Mouse (Mus musculus) left cerebral cortex, adult 11 months (tissue): ENCODE results near the gene S1pr2.

Experiments used
- DNase-seq: peaks from one replicate; pipeline ENCODE4 v3.0.0; 2022; ENCODE audit warnings: low spot score

S1pr2 gene

DNA sequence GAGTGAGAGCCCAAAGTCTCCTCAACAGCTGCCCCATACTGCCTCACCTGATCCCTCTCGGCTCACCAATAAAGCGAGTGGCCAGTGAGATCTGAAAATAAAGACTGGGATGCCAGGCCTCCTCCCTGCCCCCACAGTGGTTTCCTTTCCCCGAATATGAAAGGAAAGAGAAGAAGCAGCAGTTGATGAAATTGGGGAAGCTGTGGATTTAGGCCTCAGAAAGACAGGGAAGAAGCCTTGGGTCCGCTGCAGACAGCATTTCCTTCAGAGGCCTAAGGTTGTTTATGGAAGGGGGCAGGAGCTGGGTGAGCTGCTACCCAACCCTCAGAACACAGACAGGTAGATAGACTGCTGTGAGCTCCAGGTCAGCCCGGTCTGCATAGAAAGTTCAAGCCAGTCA is 9.8 kb downstream of the S1pr2 start:
- DNase-seq = no peak

- DNase-seq = no peak
Observed at GRCm38 (mm10) chr9:20966008-20966407, 10.6 kb downstream of the S1pr2 start.

- no peak for DNase-seq
Observed at GRCm38 (mm10) chr9:20965606-20966005, 11.0 kb downstream of the S1pr2 start.

- DNase-seq = no peak
Observed at GRCm38 (mm10) chr9:20961557-20961956, 15.0 kb downstream of the S1pr2 start.

DNA sequence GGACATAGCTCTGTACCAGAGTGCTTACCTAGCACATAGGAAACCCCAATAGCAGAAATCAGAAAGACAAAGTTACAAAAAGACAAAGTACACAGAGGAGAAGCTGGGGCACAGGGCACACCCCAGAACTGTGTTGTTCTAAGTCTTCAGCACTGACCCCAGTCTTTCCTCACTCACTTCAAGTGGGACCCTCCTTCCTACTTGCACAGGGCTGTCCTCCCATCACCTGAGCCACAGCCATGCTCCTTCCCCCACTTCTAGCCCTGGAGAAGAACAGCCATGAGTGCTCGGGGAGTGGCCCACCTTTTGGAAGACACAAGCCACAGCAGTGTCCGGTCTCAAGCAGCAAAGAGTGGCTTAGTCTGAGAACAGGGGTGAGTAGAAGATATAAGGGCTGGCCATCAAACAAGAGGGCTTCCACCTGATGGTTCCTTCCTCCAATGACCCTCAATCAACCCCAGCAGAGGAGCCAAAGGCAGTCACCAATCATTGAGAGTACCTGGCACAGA is 17.1 kb downstream of the S1pr2 start, which contains the start of gene Dnmt1:
Gene Dnmt1, minus strand, starts transcription at position 459 of the 509 bp plus-strand sequence.
- DNase-seq = no peak

DNA sequence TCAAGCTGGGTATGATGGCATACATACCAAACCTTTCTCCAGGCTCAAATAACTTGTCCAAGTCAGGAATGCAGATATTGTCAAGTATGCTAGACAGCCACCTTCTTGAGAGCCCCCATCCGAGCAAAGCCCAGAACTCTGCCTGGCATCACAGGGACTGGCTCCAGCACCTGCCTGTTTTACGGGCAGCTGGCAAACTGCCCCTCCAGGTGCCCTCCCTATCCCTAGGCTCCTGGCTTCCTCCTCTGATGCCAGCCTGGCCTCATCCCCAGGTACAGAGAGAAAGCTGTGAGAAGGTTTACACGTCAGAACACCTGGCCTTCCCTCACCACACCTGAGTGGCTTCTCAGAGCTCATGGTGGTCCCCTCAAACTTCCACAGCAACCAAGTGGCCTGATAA is 19.6 kb downstream of the S1pr2 start:
- DNase-seq = no peak

GRCm38 (mm10) chr9:20952520-20953227 is 23.9 kb downstream of the S1pr2 start:
- peak; percentile 97 for DNase-seq

GRCm38 (mm10) chr9:20951966-20952519 is 24.5 kb downstream of the S1pr2 start:
- no peak for DNase-seq

DNA sequence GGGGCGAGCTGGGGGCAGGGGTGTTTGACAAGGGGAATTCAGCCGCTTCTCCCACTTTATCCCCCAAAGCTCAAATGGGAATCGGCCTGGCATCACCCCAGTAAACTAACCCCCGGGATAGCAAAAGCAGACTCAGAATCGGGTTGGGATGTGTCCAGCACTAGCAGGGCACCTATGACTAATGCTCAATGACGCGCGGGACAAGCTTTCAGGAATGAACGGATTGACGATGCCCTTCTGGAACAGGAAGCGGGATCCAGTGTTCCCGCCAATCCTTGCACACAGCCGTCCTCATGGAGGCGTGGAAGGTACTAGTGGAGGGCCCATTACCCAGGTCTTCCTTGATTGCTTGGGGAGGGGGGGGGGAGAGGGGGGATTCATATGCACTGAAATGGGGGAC is 25.1 kb downstream of the S1pr2 start:
- no peak for DNase-seq

GRCm38 (mm10) chr9:20950419-20950818 is 26.2 kb downstream of the S1pr2 start:
- DNase-seq = no peak

DNA sequence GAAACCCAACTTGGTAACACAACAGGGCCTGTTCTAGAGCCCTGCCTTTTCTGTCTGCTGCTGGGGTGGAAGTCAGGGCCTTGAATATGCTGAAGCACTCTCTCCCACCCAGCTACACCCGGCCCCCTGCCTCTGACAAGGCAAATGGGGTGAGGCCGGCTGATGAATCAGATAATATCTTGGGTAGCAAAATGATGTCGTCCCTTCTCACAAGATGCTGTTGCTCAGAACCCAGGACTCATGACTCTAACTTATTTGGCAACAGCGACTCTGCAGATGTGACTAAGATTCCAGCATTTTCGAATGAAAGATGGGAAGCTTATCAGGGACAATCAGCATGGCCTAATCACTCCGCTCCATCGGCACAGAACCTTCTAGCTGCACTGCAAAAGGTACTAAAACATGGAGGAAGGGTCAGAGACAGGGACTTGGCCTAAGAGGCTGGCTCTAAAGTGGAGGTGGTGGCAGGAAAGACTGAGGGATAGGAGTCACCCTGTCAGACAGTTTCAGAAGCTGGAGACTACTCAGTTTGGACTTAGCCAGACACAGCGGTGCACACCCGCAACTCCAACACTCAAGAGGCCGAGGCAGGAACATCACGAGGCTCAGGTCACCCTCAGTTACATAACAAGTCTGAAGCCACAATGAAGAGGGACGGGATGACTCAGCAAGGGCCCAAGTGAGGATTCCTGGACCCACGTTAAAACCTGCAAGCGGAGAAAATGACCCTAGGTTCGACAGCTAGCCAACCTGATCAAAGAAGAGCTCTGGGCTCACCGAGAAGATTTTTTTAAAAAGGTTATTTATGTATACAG is 30.3 kb downstream of the S1pr2 start:
- DNase-seq = no peak

GRCm38 (mm10) chr9:20944697-20945370 is 31.7 kb downstream of the S1pr2 start:
- DNase-seq = no peak

- no peak for DNase-seq
Observed at GRCm38 (mm10) chr9:20943911-20944310, 32.7 kb downstream of the S1pr2 start.

DNA sequence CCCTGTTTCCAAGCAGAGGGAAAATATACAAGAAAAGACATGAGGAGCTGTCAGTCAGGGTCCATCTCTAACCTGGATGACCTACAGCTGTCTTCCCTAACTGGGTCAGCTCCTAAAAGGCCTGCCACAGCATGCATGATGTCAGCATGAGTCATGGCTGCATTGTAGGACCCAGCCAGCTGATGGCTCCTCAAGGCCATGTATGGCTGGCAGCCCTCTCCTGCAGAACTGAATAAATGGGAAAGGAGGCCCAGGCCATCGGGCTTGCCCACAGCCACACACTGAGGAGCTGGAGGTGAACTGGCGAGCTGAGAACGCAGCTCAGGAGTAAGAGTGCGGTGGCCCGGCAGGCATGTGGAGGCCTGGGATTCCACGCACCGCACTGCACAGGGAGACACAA is 33.2 kb downstream of the S1pr2 start:
- DNase-seq = no peak

DNA sequence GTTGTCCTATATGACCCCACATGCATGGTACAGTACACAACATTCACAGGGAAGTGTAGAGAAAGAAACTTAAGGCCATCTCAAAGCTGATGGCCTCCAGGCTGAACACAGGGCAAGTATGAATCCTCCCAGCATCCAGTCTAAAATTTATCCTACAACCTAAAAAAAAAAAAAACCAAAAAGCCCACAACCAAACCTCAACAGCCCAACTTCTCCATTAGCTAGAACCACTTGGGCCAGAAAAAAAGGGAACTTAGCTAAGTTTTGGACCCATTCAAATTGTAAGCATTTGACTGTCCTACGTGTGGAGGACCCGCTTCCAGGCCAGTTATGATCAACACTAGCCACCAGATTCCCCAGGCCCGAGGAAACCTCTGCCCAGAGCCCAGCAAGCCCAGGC is 53.3 kb downstream of the S1pr2 start:
- no peak for DNase-seq

DNA sequence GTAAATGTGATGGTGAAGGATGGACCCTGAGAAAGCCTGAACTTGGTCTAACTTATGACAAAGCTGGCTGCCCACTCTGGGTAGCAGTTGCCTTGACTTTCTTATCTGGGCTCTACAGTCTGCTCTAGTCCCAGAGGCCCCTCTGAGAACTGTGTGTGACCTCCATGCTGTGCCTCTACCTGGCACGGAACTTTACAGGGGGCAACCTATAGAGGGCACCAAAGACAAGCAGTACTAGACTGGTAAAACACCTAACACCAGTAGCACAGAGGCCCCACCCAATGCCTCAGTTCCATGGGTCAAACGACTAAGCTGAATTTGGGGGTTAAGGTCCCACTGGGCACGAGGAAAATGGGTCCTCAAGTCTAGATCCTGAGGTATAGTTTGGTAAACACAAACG is 60.4 kb downstream of the S1pr2 start:
- no peak for DNase-seq
